Mouse (Mus musculus) retina, embryonic 14.5 days (tissue): Measurements from ENCODE around the gene Setd1a.
A peak's percentile ranks its signal among the peaks of the same experiment; 100 is the strongest.

Experiments
- DNase-seq: peaks from one replicate; pipeline ENCODE4 v3.0.0-alpha.2; 2015; ENCODE audit warnings: low spot score

Gene Setd1a

DNA sequence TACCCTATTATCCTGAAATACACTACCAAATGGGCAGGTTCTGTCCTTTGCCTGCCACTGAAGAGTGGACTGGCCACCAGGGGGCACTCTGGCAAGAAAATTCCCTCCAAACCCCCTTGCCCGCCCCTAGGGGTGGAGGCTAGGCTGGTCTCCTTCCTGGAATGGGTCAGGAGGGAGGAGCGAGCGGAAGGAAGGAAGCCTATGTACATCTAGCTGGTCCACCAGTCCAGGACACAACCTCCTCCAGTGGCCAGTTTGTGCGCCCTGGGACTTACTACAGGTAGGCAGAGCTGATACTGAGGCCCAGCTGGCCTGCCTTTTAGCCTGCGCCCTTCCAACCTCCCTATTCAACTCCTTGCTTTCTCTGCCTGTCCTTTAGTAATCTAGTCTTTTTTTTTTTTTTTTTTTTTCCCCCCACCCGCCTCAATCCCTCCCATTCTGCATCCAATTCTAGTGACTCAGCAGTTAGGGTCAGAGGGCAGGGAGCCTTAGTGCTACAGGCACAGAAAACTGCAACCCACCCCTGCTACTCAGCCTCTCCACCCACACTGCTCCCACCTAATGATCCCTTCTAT lies 24.1 kb downstream of the Setd1a start, which contains the start of gene Hsd3b7:
TSS of gene Hsd3b7 (plus strand) at position 170 of the 575 bp plus-strand sequence.
- peak; percentile 96 for DNase-seq

DNA sequence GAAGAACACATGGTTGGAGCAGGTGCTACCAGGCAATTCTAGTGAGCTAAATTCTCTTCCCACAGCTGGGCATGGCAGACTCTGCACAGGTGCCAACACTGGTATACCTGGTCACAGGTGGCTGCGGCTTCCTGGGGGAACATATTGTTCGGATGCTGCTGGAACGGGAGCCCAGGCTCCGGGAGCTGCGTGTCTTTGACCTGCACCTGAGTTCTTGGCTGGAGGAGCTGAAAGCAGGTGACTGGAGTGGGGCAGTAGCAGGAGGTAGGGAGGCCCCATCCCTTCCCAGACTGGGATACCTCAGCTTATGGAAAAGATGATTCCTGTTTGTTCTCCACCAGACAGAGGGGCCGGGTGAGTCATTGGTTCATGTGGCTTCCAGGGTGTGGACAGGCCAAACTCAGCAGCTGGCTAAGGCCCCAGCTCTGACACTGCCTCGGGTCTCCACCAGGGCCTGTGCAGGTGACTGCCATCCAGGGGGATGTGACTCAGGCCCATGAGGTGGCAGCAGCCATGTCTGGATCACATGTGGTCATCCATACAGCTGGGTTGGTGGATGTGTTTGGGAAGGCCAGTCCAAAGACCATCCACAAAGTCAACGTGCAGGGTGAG lies 24.6 kb downstream of the Setd1a start:
- DNase-seq: no peak

DNA sequence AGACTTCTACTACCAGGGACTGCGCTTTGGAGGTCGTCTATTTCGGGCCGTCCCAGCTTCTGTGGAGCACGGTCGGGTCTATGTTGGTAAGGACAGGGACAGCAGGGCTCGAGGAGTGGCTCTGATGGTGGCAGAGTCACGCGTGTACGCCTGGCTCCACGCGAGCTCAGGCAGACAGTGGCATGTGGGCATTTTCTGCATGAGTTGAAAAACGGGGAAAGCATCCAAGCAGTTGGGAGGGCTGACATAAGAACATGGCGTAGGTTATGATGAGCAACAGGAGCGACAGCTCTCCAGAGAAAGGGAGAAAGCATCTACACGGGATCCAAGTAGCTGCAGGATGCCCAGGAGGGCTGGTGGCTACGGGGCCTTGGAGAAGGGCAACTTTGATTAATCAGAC lies 25.8 kb downstream of the Setd1a start:
- no peak for DNase-seq

DNA sequence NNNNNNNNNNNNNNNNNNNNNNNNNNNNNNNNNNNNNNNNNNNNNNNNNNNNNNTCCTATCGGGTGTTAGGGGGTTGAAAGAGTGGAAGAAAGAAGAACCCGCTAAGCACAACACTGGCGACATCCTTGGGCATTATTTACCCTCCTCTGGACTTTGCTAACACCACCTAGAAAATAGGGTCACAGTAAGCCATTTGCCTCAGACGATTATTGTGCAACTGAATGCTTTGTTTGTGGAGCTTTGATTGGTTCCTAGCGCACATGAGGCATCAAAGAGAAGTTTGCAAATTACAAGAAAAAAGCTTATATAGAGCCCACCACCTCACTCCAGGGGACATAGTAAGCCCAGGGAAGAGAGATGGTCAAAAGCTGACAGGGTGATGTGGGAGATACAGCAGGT lies 32.4 kb downstream of the Setd1a start:
- no peak for DNase-seq

DNA sequence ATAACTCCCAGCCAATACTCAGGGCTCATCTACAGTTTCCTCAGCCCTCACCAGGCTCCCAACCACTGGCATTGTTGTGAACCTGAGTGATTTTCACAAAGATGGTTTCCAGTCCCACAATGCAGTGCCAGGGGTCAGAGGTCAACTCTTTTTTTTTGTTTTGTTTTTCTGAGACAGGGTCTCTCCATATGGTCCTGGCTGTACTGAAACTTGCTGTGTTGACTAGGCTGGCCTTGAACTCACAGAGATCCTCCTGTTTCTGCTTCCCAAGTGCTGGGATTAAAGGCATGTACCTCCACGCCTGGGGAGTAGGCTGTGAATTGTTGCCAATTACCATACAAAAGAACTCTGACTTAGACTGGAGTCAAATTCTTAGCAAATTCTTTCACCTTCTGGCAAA lies 33.4 kb downstream of the Setd1a start:
- DNase-seq: no peak

DNA sequence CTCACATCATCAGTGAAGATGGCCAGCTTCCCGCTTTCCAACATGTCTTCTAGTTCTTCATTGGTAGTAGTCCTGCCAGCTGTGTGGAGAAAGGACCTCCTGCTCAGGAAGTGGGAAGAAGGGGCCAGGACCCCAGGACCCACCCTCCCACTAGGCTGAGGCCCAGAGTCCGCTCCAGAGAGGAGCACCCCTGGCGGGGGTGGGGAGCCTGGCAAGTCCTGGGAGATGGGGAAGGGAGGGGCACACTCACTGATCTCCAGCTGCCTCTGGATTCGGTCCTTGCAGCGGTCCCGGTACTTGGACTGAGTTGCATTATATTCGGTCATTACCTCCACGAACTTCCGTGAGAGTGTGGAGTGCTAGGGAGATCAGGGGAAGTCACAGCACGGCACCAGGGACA lies 34.2 kb downstream of the Setd1a start:
- DNase-seq: no peak

DNA sequence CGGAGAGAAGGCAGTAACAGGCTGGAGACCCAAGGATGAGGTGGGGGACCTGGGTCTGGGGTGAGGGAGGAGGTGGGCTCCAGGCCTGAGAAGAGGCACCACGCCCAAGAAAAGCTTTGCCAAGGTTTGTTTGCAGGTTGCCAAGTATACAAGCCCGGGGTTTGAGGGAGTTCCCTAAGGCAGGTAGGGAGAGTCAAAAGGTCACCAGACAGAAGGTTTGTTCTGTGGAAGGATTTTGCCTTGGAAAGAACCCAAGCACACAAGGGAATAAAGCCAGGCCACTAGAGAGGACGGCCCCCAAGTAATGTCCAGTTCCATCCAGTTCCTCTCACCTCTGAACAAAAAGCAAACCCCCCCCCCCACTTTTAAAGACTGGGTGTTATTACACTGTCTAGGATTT lies 34.8 kb downstream of the Setd1a start:
- no peak for DNase-seq

DNA sequence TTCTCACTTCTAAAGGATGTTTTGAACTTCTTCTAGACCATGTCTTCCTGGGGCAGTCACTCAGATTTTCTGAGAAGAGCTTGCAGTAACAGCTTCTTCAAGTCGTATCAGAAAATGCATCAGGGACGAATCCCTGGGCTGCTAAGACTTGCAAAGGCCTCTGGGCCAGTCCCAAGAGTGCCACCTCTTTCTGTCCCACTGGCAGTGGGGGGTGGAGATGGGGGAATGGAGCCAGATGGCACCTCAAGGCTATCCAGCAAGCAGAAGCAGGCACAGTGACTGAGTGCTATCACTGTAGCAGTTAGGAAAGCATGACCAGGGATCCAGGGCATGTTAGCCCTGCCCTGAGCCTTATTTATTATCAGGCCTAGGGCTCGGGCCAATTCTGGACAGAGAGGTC lies 35.8 kb downstream of the Setd1a start:
- DNase-seq: no peak

DNA sequence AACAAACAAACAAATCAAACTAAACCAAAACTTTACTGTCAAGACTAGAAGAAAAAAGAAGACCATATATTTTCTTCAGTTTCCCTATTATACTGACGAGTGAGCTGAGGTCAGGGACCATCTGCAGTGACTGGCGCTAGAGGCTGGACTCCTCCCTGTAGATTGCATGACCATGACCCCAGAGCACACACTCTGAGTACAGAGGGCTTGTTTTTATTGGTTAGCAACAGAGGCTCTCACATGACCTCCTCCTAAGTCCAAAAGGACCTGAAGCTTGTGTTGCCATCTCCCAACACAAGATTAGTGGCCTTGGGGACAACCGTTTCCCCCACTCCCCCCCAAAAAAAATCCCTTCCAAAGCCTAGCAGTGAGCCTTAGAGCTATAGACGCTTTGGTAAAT lies 37.4 kb downstream of the Setd1a start:
- DNase-seq: no peak

DNA sequence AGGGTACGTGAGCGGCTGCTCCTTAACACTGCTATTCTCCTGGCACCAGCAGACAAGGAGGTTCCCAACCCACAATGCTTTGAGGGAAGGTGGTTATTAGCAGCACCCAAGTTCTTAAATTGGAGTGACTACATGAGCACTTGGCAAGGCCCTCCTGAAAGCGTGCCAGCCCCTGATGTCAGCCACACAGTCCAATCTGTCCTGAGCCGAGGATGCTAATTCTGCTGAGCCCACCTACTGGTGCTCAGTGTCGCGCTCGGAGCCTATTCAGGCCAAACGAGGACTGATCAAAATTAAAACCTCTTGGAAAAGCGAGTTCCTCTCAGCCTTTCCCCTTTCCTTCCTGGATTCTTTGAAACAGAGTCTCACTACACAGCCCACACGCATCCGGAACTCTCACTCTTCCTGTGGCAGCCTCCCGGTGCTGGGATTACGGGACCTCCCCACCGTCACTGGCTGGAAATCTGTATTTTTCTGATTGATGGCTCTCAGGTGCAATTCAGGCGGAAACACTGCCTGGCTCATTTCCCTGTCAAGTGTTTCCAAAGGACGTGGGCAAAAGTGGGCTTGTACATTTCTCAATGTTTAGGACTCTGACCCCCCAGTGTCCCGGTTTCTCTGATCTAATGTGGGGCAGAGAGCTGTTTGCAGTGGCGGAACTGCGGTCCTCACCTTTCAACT lies 37.9 kb downstream of the Setd1a start:
- DNase-seq: no peak

DNA sequence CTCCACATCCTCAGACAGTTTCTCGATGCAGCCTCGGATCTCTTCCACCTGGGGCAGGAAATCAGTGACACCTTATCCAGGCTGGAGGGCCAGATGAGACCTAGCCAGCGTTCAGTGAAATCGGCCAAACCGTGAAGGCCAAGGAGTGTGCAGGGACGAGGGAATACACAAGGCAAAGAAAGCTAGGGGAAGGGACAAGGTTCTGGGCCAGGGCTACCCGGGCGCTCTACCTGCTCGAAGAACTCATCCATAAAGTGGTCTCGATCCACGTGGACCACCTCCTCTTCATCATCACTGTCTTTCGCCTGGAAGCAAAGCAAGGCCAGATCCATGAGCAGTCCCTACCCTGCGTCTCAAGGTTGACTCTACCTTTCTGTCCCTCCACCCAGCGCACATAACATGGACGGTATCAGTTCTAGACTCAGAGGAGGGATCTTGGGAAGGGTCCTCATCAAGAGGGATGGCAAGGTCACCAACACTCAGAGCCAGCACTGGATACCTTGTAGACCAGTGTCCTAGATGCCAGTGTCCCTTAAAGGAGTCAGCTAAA lies 38.7 kb downstream of the Setd1a start:
- DNase-seq: no peak

DNA sequence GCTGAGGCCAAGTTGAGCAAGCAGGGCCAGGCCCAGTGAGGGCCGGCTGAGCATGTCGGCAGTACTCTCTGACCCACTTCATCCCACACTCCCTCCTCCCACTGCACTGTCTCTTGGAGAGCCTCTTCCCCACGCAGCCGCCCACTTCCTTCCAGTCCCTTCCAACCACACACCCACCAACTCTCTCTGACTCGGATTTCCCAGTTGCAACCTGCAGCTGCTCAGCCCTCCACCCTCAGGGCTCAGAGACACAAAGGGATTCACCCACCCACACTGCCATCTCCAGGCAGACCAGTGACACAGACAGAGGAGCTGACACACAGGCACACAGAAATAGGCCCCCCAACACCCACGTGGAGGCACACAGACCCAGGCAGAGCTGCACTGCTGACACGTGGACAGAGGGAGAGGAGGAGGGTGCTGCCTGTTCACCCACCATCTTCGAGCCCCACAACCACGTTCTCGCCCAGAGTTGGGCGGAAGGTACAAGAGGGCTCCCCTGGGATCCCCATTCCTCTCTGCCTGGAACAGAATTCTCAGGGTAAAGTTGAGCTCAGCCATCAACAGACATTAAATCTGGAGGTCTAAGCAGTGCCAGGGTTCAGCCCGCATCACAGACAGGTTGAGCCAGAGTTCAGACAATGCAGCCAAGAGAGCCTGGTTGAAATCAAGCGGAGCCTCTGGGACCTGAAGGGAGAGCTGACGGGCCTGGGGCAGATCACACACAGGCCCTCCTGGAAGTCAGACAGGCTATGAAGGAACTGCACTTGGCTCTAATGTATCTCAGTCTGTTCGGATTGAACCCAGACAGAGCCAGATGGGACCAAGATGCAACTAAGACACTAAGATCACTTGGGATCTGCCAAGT lies 39.7 kb downstream of the Setd1a start:
- DNase-seq: no peak

DNA sequence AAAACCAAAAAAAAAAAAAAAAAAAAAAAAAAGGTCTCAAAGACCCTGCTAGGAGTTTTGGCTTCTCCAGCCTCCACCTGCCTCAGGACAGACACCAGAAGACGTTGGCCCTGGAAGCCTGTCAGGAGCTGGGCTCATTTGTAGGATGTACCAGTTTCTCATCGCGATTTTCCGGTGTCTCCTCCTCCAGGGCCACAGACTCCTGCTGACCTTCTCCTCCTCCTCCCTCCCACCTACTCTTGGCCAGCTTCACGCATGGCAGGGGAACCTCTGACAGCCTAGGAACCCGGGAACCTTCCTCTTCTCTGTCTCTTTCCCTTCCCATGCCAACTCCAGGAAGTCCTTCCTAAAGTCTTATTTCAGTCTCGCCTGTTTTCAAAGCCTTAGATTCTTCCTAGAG lies 40.6 kb downstream of the Setd1a start:
- DNase-seq: no peak

DNA sequence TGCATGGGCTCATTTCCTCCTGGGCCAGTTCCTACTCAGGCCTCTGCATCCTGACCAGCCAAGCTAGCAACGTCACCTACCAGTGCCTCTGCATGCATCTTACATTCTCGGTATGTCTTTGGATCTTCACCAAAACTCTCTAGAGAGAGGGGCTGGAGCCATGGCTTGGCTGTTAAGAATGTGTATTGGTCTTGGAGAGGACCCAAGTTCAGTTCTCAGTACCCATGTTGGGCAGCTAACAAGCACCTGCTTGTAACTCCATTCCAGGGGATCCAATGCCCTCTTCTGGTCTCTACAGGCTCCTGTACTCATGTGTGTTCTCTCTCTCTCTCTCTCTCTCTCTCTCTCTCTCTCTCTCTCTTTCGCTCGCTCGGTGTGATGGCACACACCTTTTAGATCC lies 41.3 kb downstream of the Setd1a start:
- no peak for DNase-seq

DNA sequence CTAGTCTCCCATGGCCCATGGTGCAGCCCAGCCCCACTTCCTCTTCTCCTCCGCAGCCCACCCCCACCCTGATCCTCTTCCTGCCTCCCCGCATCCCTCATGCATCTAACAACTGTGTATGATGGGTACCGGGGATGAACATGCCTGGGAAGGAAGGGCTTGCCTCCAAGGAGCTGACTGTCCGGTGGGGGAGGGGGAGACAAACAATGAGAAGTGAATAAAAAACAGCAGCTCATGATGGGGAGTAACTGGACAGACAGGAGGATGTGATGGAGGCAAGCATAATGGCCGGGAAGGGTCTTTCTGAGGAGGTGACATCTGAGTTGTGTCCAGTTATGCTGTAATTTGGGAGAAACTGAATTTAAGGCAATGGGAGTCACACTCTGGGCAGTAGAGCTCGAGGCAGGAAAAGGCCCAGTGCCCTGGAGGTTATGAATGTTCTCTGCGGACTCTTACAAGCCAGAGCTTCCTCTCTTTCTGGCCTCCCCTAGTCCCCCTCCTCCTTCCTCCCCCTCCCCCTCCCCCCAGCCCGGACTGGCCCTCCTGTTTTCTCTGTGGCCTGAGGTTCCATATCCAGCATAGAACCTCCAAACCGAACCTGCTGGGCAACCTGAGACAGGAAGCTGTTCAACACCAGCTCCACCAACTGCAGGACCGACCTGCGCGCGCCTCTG lies 44.5 kb downstream of the Setd1a start:
- DNase-seq: no peak

DNA sequence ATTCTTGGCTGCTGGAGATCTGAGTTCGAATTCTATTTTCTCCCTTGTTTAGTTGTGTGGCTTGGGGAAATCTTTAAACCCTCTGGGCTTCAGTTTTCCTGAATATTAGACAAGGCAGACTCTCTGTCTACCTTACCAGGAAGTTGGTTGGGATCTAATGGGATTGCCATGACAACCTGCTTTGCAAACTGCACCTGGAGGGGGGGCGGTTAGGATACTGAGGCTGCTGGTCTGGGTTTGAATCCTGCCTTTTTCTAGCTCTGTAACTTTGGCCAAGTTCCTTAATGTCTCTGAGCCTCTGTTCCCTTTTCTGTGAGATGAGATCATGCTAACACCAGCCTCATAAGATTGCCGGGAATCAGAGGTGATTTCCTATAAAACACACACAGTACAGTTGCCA lies 46.0 kb downstream of the Setd1a start:
- DNase-seq: no peak

DNA sequence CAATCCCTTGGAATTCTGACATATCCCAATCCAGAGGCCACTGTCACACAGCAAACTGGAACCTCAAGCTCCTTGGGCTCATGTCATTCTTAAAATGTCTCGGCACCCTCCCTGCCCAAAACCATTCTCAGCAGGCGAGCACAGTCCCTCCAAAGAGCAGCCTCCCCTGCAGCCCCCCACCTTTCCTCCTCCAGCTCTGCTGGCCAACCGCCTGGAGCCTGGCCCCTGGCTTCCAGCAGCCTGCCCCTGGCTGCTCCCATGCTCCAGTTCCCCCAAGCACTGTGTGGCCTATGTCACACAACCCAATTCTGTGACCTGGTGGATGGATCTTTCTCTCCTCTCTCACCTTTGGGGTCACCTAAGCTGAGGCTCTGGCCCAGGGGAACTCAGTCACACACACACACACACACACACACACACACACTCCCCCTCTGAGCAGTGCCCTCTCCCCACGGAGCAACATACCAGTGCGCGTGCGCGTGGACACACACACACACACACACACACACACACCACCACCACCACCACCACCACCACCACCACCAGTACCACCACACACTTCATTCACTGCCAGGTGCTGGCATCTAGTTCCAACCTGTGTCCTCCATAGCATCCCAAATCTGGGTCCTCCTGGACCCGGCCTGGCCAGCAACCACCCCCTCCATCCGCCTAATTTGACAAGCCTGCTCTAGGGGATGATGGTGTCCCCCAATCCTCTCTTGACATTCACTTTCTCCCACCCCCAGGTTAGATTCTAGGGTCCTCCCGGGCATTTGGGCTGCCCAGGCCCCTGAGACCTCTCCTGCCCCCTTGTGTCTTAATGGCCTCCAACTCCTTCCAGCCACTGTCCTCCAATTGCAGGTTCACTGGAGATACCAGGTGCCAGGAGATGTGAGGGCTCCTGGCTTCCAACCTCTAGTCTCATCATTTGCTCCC lies 47.0 kb downstream of the Setd1a start:
- peak; percentile 42 for DNase-seq

DNA sequence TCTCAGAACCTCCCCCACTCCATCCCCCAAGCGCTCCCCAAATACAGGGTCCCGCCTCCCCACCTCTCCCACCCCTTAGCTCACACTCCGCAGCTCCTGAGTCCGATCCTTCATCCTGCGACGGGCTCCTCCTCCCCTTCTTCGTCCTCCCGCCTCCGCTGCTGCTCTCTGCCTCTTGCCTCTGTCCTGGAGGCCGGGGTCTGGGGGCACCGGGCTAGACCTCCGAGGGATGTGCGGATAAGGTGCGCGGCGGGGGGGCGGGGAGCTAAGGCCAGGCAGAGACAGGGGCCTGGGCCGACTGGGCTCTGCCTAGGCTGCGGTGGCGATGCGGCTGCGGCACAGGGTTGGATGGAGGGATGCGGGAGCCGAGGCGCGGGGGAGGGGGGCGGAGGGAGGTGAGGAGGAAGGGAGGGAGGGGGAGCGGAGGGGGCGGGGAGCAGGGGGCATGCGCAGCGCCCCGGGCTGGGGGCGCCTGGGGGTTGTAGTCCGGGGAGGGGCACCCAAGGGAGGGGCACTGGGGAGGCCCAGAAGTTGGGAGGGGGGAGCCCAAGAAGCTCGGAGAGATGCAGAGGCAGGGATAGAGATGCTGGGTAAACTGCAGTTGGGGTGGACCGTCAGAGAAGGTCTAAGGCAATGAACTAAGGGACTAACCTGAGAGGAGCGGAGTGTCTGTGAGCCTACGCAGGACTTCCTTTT lies 47.9 kb downstream of the Setd1a start, which contains the start of the genes Stx4a and Stx1b:
TSS of gene Stx4a (plus strand) at position 119 of the 696 bp plus-strand sequence.
TSS of gene Stx1b (minus strand) at position 374 of the 696 bp plus-strand sequence.
- peak; percentile 73 for DNase-seq

DNA sequence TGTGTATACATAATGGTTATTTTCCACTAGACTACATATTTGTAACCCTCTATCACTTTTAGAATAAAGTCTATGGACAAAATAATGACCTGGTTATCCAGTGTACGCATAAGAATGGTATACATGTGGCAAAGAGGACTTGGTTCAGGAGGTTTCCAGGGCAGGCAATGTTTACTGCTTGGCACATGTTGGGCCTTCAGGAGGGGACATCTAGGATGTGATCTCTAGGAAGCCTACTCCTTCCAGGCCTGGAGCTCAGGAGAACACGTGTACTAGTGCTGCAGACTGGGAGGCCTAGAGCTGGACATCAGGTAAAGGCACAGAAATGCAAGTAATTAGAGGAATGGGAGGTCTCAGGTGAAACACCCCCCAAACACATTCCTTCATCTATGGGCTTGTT lies 59.1 kb downstream of the Setd1a start:
- DNase-seq: no peak

DNA sequence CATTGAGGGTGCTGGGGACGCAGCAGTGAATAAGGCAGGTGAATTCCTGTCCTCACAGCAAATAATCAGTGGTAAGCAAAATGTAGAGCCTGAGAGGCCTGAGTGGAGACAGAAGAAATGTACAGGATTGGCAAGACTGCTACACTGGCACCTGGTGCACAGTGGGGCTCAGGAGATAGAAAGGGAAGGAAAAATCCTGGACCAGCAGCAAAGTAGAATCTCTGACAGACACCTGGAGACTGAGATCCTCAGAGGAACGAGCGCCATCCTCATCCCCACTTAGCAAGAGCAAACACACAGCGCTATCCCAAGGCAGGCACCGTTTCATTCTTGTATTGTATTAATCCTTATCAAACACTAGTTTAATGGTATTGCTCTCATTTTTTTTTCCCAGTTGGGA lies 61.0 kb downstream of the Setd1a start:
- DNase-seq: no peak
